Mouse (Mus musculus): ENCODE measurements around the gene Ubr4.

DNA sequence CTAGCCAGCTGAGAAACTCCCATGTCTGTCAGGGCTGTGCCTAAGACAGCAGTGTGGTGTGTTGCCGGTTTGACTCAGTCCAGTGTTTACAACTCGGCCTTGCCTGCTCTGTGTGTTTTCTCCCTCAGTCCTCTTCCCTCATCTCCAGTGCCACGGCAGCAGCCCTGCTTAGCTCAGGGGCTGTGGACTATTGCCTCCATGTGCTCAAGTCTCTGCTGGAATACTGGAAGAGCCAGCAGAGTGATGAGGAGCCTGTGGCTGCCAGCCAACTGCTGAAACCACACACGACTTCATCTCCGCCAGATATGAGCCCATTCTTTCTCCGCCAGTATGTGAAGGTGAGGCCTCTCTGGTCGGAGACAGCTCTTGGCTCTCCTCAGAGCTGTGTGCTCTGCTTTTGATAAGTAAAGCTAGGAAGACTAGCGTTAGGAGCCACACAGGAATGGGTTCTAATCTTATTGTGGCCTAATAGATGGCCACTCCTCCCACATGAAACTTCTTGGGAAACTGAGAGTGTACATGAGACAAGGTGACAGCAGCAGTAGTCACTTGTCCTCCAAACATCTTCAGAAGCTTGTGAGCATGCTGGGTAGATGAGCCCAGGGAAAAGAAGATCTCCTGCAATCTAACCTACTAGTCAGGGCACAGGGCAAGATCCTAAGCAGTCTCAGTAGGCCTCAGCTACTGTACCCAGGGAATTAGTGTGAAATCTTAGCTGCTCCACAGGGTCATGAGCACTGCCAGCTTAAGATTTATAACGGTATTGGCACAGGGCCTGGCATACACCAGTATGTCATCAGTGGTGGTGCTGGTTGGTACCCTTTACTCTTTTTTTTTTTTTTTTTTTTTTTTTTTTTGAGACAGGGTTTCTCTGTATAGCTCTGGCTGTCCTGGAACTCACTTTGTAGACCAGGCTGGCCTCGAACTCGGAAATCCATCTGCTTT is 94.6 kb downstream of the Ubr4 start:
- TF ChIP-seq USF1 (IDR thresholded peaks at IDR 0.05; ENCODE audit: low read depth) (no peak), CTCF (IDR thresholded peaks at IDR 0.05; ENCODE audit: control insufficient read depth, insufficient read depth, insufficient read length) (no peak), CEBPB (IDR thresholded peaks at IDR 0.05; ENCODE audit: low read depth) (no peak)

All from C2C12 (cell line).